ENCODE assay signal across 17 mouse cellular contexts in the genomic region with DNA sequence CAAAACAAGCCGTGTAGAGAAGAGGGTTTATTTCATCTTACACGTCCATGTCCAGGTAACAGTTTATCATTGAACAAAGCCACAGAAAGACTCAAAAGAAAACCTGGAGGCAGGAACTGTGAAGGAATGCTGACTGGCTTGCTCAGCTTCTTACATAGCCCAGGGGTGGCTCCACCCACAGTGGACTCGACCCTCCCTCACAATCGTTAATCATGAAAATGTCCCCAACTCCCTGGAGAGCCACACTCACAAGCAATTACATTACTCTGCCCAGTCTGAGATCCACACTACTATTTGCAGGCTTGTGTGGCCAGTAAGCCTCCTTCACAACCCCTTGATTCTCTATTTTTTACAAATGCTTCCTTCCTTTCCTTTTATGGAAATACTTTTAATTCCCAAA. TPM values are rescaled to one million over a fixed set of nuclear protein-coding genes. Genes with fewer than 3 reads are reported as not detected.
A peak's percentile ranks its signal among the peaks of the same experiment; 100 is the strongest.
DNase-seq lines count a peak whose midpoint lies in the region; ATAC-seq and TF ChIP-seq lines count a peak whose summit lies in the region.
"Had no signal": no experiment of that assay in that cellular context is flagged by ENCODE, and none has a peak within 500 bp of the region (broad histone marks: within the 10 kb centered on the region; RNA-seq: fewer than 3 reads in every experiment).

No protein-coding gene starts in this region.

- H3K27ac ChIP-seq in kidney, embryonic 14.5 days (ENCODE audit: low read depth, low read length): no peak overlapping the region
- no peak overlapping the region for H3K27ac ChIP-seq in embryonic facial prominence, embryonic 10.5 days (replicated peaks)
- H3K27ac ChIP-seq in heart, embryonic 10.5 days: no peak overlapping the region
- no peak overlapping the region for H3K27ac ChIP-seq in thymus, adult 2 months (ENCODE audit: control insufficient read depth, insufficient read depth, low read length)
- H3K27ac ChIP-seq: forebrain, embryonic 15.5 days; layer of hippocampus, adult 2 months had no signal

- no peak overlapping the region for H3K4me2 ChIP-seq in kidney, embryonic 14.5 days (replicated peaks; ENCODE audit: low read depth, low read length)
- H3K4me2 ChIP-seq: forebrain, embryonic 15.5 days; heart, embryonic 12.5 days; liver, embryonic 11.5 days had no signal

- WGBS in kidney, embryonic 14.5 days: 9% methylated on average over 4 of the region's 4 CpGs
- WGBS in embryonic facial prominence, embryonic 10.5 days: 38% methylated on average over 4 of the region's 4 CpGs
- 47% methylated on average over 4 of the region's 4 CpGs for WGBS in heart, embryonic 10.5 days
- WGBS in thymus, adult 2 months: 56% methylated on average over 4 of the region's 4 CpGs

- TF ChIP-seq CTCF in thymus, adult 2 months (IDR thresholded peaks at IDR 0.05; ENCODE audit: borderline replicate concordance, control insufficient read depth, extremely low read depth, insufficient read depth, low read length, poor library complexity): no peak

- ATAC-seq in kidney, embryonic 14.5 days (ENCODE audit: low FRiP score, low TSS enrichment): peak; percentile 89
- ATAC-seq: forebrain, embryonic 15.5 days had no signal

- no peak for DNase-seq in kidney, adult 9 months
- peak; percentile 41 for DNase-seq in R1 (ENCODE audit: low read depth, low spot score)
- peak; percentile 49 for DNase-seq in embryonic facial prominence, embryonic 10.5 days (ENCODE audit: low spot score)
- peak; percentile 82 for DNase-seq in mesoderm, embryonic 11.5 days (ENCODE audit: low read depth, low spot score)
- DNase-seq in heart, postnatal 14 days: no peak
- DNase-seq in heart, embryonic 10.5 days (ENCODE audit: low spot score): no peak
- DNase-seq in thymus, adult 2 months: no peak
- DNase-seq: cerebellum, postnatal 14 days; gastrocnemius, postnatal 14 days; lung, postnatal 10 days had no signal

- H3K4me3 ChIP-seq in kidney, embryonic 14.5 days (ENCODE audit: low read length): no peak overlapping the region
- no peak overlapping the region for H3K4me3 ChIP-seq in embryonic facial prominence, embryonic 10.5 days
- no peak overlapping the region for H3K4me3 ChIP-seq in heart, embryonic 10.5 days
- no peak overlapping the region for H3K4me3 ChIP-seq in thymus, adult 2 months (ENCODE audit: control insufficient read depth, insufficient read depth, low read length)
- H3K4me3 ChIP-seq: forebrain, embryonic 15.5 days; heart, embryonic 12.5 days; layer of hippocampus, adult 2 months; myocyte had no signal

- H3K9me3 ChIP-seq in kidney, embryonic 14.5 days (ENCODE audit: control insufficient read depth, low read length): no peaks in the 10 kb centered on the region
- H3K9me3 ChIP-seq in embryonic facial prominence, embryonic 10.5 days: no peaks in the 10 kb centered on the region
- H3K9me3 ChIP-seq in heart, embryonic 10.5 days: no peaks in the 10 kb centered on the region
- H3K9me3 ChIP-seq: forebrain, embryonic 15.5 days; heart, embryonic 12.5 days had no signal

- H3K9ac ChIP-seq in kidney, embryonic 14.5 days (ENCODE audit: low read depth, low read length): no peak overlapping the region
- H3K9ac ChIP-seq: forebrain, embryonic 15.5 days; heart, embryonic 12.5 days had no signal

- no peaks in the 10 kb centered on the region for H3K36me3 ChIP-seq in kidney, embryonic 14.5 days (ENCODE audit: control insufficient read depth, insufficient read depth, low read length)
- H3K36me3 ChIP-seq in embryonic facial prominence, embryonic 10.5 days (replicated peaks): no peaks in the 10 kb centered on the region
- no peaks in the 10 kb centered on the region for H3K36me3 ChIP-seq in heart, embryonic 10.5 days
- no peaks in the 10 kb centered on the region for H3K36me3 ChIP-seq in thymus, adult 2 months (ENCODE audit: control insufficient read depth, insufficient read depth, low read length)
- H3K36me3 ChIP-seq: forebrain, embryonic 15.5 days had no signal

- intact Hi-C loops in heart, postnatal 14 days (cut with DNase I): no loop called here

- no peaks in the 10 kb centered on the region for H3K27me3 ChIP-seq in kidney, embryonic 14.5 days (ENCODE audit: control insufficient read depth, insufficient read depth, low read length)
- no peaks in the 10 kb centered on the region for H3K27me3 ChIP-seq in embryonic facial prominence, embryonic 10.5 days (replicated peaks; ENCODE audit: low read depth, poor library complexity, severe bottlenecking)
- no peaks in the 10 kb centered on the region for H3K27me3 ChIP-seq in heart, embryonic 10.5 days (ENCODE audit: insufficient read depth, poor library complexity, severe bottlenecking)
- H3K27me3 ChIP-seq in thymus, adult 2 months (ENCODE audit: control insufficient read depth, insufficient read depth, low read length): no peaks in the 10 kb centered on the region
- H3K27me3 ChIP-seq: forebrain, embryonic 15.5 days; heart, embryonic 12.5 days had no signal

- no peaks in the 10 kb centered on the region for H3K4me1 ChIP-seq in kidney, embryonic 14.5 days (ENCODE audit: control insufficient read depth, insufficient read depth, low read length)
- H3K4me1 ChIP-seq in embryonic facial prominence, embryonic 10.5 days: 0 out of 2 replicates have a peak, but pooled peaks cover 8% of the 10 kb centered on the region
- H3K4me1 ChIP-seq in heart, embryonic 10.5 days: peaks cover 12% of the 10 kb centered on the region; the same call in 1 of the 2 replicates
- H3K4me1 ChIP-seq in thymus, adult 2 months (replicated peaks; ENCODE audit: control insufficient read depth, insufficient read depth, low read length): no peaks in the 10 kb centered on the region
- H3K4me1 ChIP-seq: forebrain, embryonic 15.5 days; heart, embryonic 12.5 days had no signal

- no peak for TF ChIP-seq POLR2A in thymus, adult 2 months (IDR thresholded peaks at IDR 0.05; ENCODE audit: control insufficient read depth, extremely low read depth, insufficient read depth, low read length, poor library complexity)

RNA-seq across cellular contexts. Expression of a gene that starts 32.4 kb away (rescaled TPM):
- 1.5 and 2.3 TPM in 2 replicates for polyA plus RNA-seq in kidney, embryonic 14.5 days (2014; fragmentation: Nextera tagmentation; extraction: Ambion mirVana)
- 1.3 and 1.9 TPM in 2 replicates for polyA plus RNA-seq in embryonic facial prominence, embryonic 10.5 days (2016; fragmentation: Nextera tagmentation; extraction: Ambion mirVana)
- total RNA-seq in heart, postnatal 14 days (2021): 10 to 100 TPM; 11.6 to 11.8 TPM
- 2.1 and 3.0 TPM in 2 replicates for polyA plus RNA-seq in heart, embryonic 10.5 days (2016; fragmentation: Nextera tagmentation; extraction: Ambion mirVana)
- polyA plus RNA-seq in thymus, adult 2 months (2012; rRNA removed): 5.0 and 5.2 TPM in 2 replicates
- total RNA-seq: megakaryocyte-erythroid progenitor cell, adult 5-6 weeks had no signal

RNA-seq across cellular contexts. Expression of a gene that starts 33.1 kb away (rescaled TPM):
- polyA plus RNA-seq in kidney, embryonic 14.5 days (2014; fragmentation: Nextera tagmentation; extraction: Ambion mirVana): 1.4 and 1.7 TPM in 2 replicates
- polyA plus RNA-seq in embryonic facial prominence, embryonic 10.5 days (2016; fragmentation: Nextera tagmentation; extraction: Ambion mirVana): 1.6 TPM in 2 replicates
- total RNA-seq in heart, postnatal 14 days (2021): under 1 TPM; 0.19 to 0.34 TPM
- 0.89 and 1.4 TPM in 2 replicates for polyA plus RNA-seq in heart, embryonic 10.5 days (2016; fragmentation: Nextera tagmentation; extraction: Ambion mirVana)
- 1.3 and 1.6 TPM in 2 replicates for polyA plus RNA-seq in thymus, adult 2 months (2012; rRNA removed)

RNA-seq across cellular contexts. Expression of a gene that starts 36.7 kb away (rescaled TPM):
- polyA plus RNA-seq in kidney, embryonic 14.5 days (2014; fragmentation: Nextera tagmentation; extraction: Ambion mirVana): 1.1 and 1.4 TPM in 2 replicates
- 4.9 and 8.5 TPM in 2 replicates for polyA plus RNA-seq in embryonic facial prominence, embryonic 10.5 days (2016; fragmentation: Nextera tagmentation; extraction: Ambion mirVana)
- 1 to 10 TPM; 1.2 to 1.3 TPM for total RNA-seq in heart, postnatal 14 days (2021)
- 2.1 and 4.5 TPM in 2 replicates for polyA plus RNA-seq in heart, embryonic 10.5 days (2016; fragmentation: Nextera tagmentation; extraction: Ambion mirVana)
- 3.4 and 4.2 TPM in 2 replicates for polyA plus RNA-seq in thymus, adult 2 months (2012; rRNA removed)

RNA-seq across cellular contexts. Expression of a gene that starts 41.0 kb away (rescaled TPM):
- 139 and 148 TPM in 2 replicates for polyA plus RNA-seq in kidney, embryonic 14.5 days (2014; fragmentation: Nextera tagmentation; extraction: Ambion mirVana)
- 121 and 124 TPM in 2 replicates for polyA plus RNA-seq in embryonic facial prominence, embryonic 10.5 days (2016; fragmentation: Nextera tagmentation; extraction: Ambion mirVana)
- total RNA-seq in heart, postnatal 14 days (2021): 10 to 100 TPM; 68.4 to 73.5 TPM
- 93.9 and 118 TPM in 2 replicates for polyA plus RNA-seq in heart, embryonic 10.5 days (2016; fragmentation: Nextera tagmentation; extraction: Ambion mirVana)
- 52.9 and 53.2 TPM in 2 replicates for polyA plus RNA-seq in thymus, adult 2 months (2012; rRNA removed)

RNA-seq across cellular contexts. Expression of a gene that starts 41.2 kb away (rescaled TPM):
- 1,034 and 1,450 TPM in 2 replicates for polyA plus RNA-seq in kidney, embryonic 14.5 days (2014; fragmentation: Nextera tagmentation; extraction: Ambion mirVana)
- 992 and 1,047 TPM in 2 replicates for polyA plus RNA-seq in embryonic facial prominence, embryonic 10.5 days (2016; fragmentation: Nextera tagmentation; extraction: Ambion mirVana)
- 100 to 1,000 TPM; 312 to 359 TPM for total RNA-seq in heart, postnatal 14 days (2021)
- 724 and 889 TPM in 2 replicates for polyA plus RNA-seq in heart, embryonic 10.5 days (2016; fragmentation: Nextera tagmentation; extraction: Ambion mirVana)
- polyA plus RNA-seq in thymus, adult 2 months (2012; rRNA removed): 207 and 221 TPM in 2 replicates

Comparison
In these comparisons a context has a peak if more than half of its experiments do, and no peak if none do; other contexts are left out.
1. DNase-seq: peak in R1 (single experiment), embryonic facial prominence, embryonic 10.5 days (single experiment) and mesoderm, embryonic 11.5 days (single experiment); none in kidney, adult 9 months (single experiment), heart, postnatal 14 days (0 of 2), heart, embryonic 10.5 days (single experiment) and thymus, adult 2 months (single experiment).